Mouse (Mus musculus) hindbrain, postnatal 0 days (tissue): ENCODE results near the gene Gbgt1. TPM values are rescaled to one million over a fixed set of nuclear protein-coding genes. Genes with fewer than 3 reads are reported as not detected.

Source experiments
- ATAC-seq: fragments of 200-750 bp; cut with Nextera tagmentation; 2 replicates; pipeline ENCODE4 v1.8.0; 2017; ENCODE audit warnings: mild to moderate bottlenecking, moderate TSS enrichment, moderate library complexity
- DNase-seq: peaks from one replicate; pipeline ENCODE4 v3.0.0-alpha.2; 2015; ENCODE audit warnings: low spot score
- H3K27ac ChIP-seq: fragments of 300-500 bp; sonication (generic); 2 replicates; pipeline ENCODE4 v1.5.1; 2014; ENCODE audit warnings: mild to moderate bottlenecking
- H3K27me3 ChIP-seq: fragments of 300-500 bp; sonication (generic); 2 replicates; pipeline ENCODE4 v1.6.1; 2014; ENCODE audit warnings: low read length, mixed read lengths; ENCODE audit not compliant: insufficient read depth
- H3K36me3 ChIP-seq: fragments of 300-500 bp; sonication (generic); 2 replicates; pipeline ENCODE4 v1.6.1; 2014; ENCODE audit warnings: low read length, mixed read lengths; ENCODE audit not compliant: insufficient read depth
- H3K4me1 ChIP-seq: fragments of 300-500 bp; sonication (generic); 2 replicates; pipeline ENCODE4 v1.6.1; 2014; ENCODE audit warnings: antibody characterized with exemption, low read length, mixed read lengths; ENCODE audit not compliant: insufficient read depth
- H3K4me2 ChIP-seq: fragments of 300-500 bp; sonication (generic); 2 replicates; pipeline ENCODE4 v1.6.1; 2014; ENCODE audit warnings: low read depth, mild to moderate bottlenecking, low read length, moderate library complexity, mixed read lengths
- H3K4me3 ChIP-seq: fragments of 300-500 bp; sonication (generic); 2 replicates; pipeline ENCODE4 v1.5.1; 2014; ENCODE audit warnings: low read length
- H3K9ac ChIP-seq: fragments of 300-500 bp; sonication (generic); replicated peaks from 2 replicates; pipeline ENCODE4 v1.6.1; 2014; ENCODE audit warnings: mild to moderate bottlenecking, low read length, moderate library complexity, mixed read lengths
- H3K9me3 ChIP-seq: fragments of 300-500 bp; sonication (generic); 2 replicates; pipeline ENCODE4 v1.6.1; 2016; ENCODE audit warnings: low read length, mixed read lengths
- CTCF ChIP-seq: IDR thresholded peaks from 2 replicates; pipeline ENCODE4 v1.5.1; 2016; ENCODE audit warnings: antibody characterized with exemption, control low read depth, low read depth
- WGBS: fragments of 180-500 bp; shearing (Covaris S2); extraction: QIAGEN DNeasy Blood & Tissue Kit; methylation state at CpG from one replicate; pipeline ENCODE4 v1.1.7; 2014; 5-methylcytosine and 5-hydroxymethylcytosine counted together
- polyA plus RNA-seq: library from polyadenylated mRNA; unstranded; fragments of >200 nt; fragmentation: Nextera tagmentation; extraction: Ambion mirVana; gene quantifications from 2 replicates; pipeline ENCODE4 v1.2.1, GENCODE M21; 2015
- total RNA-seq: library from RNA; depleted of rRNA; stranded (reverse); fragments of >200 nt; gene quantifications from 2 replicates; pipeline ENCODE4 v1.2.3, GENCODE M21; 2014; rRNA removed

Gene Gbgt1
- total and polyA plus RNA-seq, 2 experiments from 2014 or later = 1.7 to 3.7 TPM

GRCm38 (mm10) chr2:28545976-28546375 lies 49.3 kb downstream of the Gbgt1 start:
- Histone ChIP-seq H3K27ac (peak overlapping the region; percentile 62; the same call in 1 of the 2 replicates), H3K4me1 (no peaks in the 10 kb centered on the region), H3K9ac (no peak overlapping the region), H3K36me3 (peaks cover 76% of the 10 kb centered on the region), H3K4me3 (no peak overlapping the region), H3K27me3 (no peaks in the 10 kb centered on the region), H3K4me2 (no peak overlapping the region), H3K9me3 (no peaks in the 10 kb centered on the region)
- DNase-seq (peak; percentile 87), ATAC-seq (peak; percentile 38)
- no peak for TF ChIP-seq CTCF

GRCm38 (mm10) chr2:28546560-28546959 lies 49.9 kb downstream of the Gbgt1 start:
- no peaks in the 10 kb centered on the region for H3K4me1 ChIP-seq
- H3K27ac ChIP-seq = peak overlapping the region; percentile 62; the same call in 1 of the 2 replicates
- DNase-seq (no peak), ATAC-seq (no peak)
- H3K27me3 ChIP-seq = no peaks in the 10 kb centered on the region
- WGBS = 64% methylated on average over 6 of the region's 6 CpGs
- H3K36me3 ChIP-seq = peaks cover 82% of the 10 kb centered on the region
- H3K4me2 ChIP-seq = no peak overlapping the region
- TF ChIP-seq CTCF = no peak
- H3K4me3 ChIP-seq = no peak overlapping the region
- no peaks in the 10 kb centered on the region for H3K9me3 ChIP-seq
- H3K9ac ChIP-seq = no peak overlapping the region

- no peak overlapping the region for H3K4me2 ChIP-seq
- peak; percentile 98 for TF ChIP-seq CTCF
- no peaks in the 10 kb centered on the region for H3K4me1 ChIP-seq
- H3K27ac ChIP-seq = peak overlapping the region; percentile 62; the same call in 1 of the 2 replicates
- no peaks in the 10 kb centered on the region for H3K9me3 ChIP-seq
- H3K4me3 ChIP-seq = no peak overlapping the region
- DNase-seq (peak; percentile 87), ATAC-seq (peak; percentile 41)
- no peaks in the 10 kb centered on the region for H3K27me3 ChIP-seq
- no peak overlapping the region for H3K9ac ChIP-seq
- peaks cover 85% of the 10 kb centered on the region for H3K36me3 ChIP-seq
- 52% methylated on average over 11 of the region's 11 CpGs for WGBS
Observed at GRCm38 (mm10) chr2:28547237-28548172, 50.8 kb downstream of the Gbgt1 start.

DNA sequence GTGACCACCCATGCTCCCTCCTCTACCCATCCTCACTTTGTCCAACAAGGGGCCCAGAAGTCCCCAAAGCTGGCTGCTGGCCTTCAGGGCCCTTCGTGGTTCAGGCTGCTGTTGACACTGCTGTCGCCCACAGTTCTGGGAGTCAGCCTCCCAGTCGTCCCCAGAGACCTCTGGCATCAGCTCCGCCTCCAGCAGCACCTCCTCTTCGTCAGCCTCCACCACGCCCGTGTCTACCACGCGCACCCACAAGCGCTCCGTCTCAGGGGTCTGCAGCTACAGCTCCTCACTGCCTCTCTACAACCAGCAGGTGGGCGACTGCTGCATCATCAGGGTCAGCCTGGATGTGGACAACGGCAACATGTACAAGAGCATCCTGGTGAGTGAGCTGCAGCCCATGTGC lies 52.5 kb downstream of the Gbgt1 start:
- Histone ChIP-seq H3K27me3 (no peaks in the 10 kb centered on the region), H3K4me2 (no peak overlapping the region), H3K9ac (no peak overlapping the region), H3K4me1 (no peaks in the 10 kb centered on the region), H3K27ac (no peak overlapping the region), H3K4me3 (no peak overlapping the region), H3K9me3 (no peaks in the 10 kb centered on the region), H3K36me3 (peaks cover 87% of the 10 kb centered on the region)
- ATAC-seq = no peak
- TF ChIP-seq CTCF = no peak
- DNase-seq = no peak
- 89% methylated on average over 13 of the region's 13 CpGs for whole genome bisulfite sequencing

GRCm38 (mm10) chr2:28552301-28552700 lies 55.6 kb downstream of the Gbgt1 start:
- no peaks in the 10 kb centered on the region for H3K9me3 ChIP-seq
- peaks cover 63% of the 10 kb centered on the region for H3K36me3 ChIP-seq
- no peak overlapping the region for H3K9ac ChIP-seq
- no peaks in the 10 kb centered on the region for H3K4me1 ChIP-seq
- no peak for TF ChIP-seq CTCF
- no peak overlapping the region for H3K4me2 ChIP-seq
- no peaks in the 10 kb centered on the region for H3K27me3 ChIP-seq
- no peak for DNase-seq
- H3K27ac ChIP-seq = no peak overlapping the region
- H3K4me3 ChIP-seq = no peak overlapping the region
- 78% methylated on average over 5 of the region's 5 CpGs for WGBS
- ATAC-seq = no peak

Other genes starting within 250 kb of the Gbgt1 start
- 58.8 and 78.7 TPM in 2 replicates for gene Ppp1r26, start 50.1 kb upstream of the Gbgt1 start, total RNA-seq
- gene Ppp1r26, start 50.1 kb upstream of the Gbgt1 start, polyA plus RNA-seq = 10.4 and 11.2 TPM in 2 replicates
- 2.8 and 8.6 TPM in 2 replicates for gene 1700007K13Rik, start 30.6 kb upstream of the Gbgt1 start, total RNA-seq
- 6.1 and 7.1 TPM in 2 replicates for gene 1700007K13Rik, start 30.6 kb upstream of the Gbgt1 start, polyA plus RNA-seq
- gene Mrps2, start 28.8 kb upstream of the Gbgt1 start, total RNA-seq = 31.5 and 33.0 TPM in 2 replicates
- 39.2 and 42.6 TPM in 2 replicates for gene Mrps2, start 28.8 kb upstream of the Gbgt1 start, polyA plus RNA-seq
- gene Gm10134, start 9.2 kb downstream of the Gbgt1 start, total RNA-seq = not detected in 2 replicates
- 4.0 and 4.8 TPM in 2 replicates for gene Gm10134, start 9.2 kb downstream of the Gbgt1 start, polyA plus RNA-seq
- 263 and 266 TPM in 2 replicates for gene Ralgds, start 16.2 kb downstream of the Gbgt1 start, total RNA-seq
- gene Ralgds, start 16.2 kb downstream of the Gbgt1 start, polyA plus RNA-seq = 74.6 and 76.8 TPM in 2 replicates
- not detected in 2 replicates for gene Cel, start 66.5 kb downstream of the Gbgt1 start, total RNA-seq
- gene Cel, start 66.5 kb downstream of the Gbgt1 start, polyA plus RNA-seq = not detected in 2 replicates
- gene Gtf3c5, start 86.9 kb downstream of the Gbgt1 start, total RNA-seq = 23.1 and 28.4 TPM in 2 replicates
- gene Gtf3c5, start 86.9 kb downstream of the Gbgt1 start, polyA plus RNA-seq = 27.4 and 29.5 TPM in 2 replicates
- not detected in 2 replicates for gene Gfi1b, start 125.1 kb downstream of the Gbgt1 start, total RNA-seq
- gene Gfi1b, start 125.1 kb downstream of the Gbgt1 start, polyA plus RNA-seq = not detected in 2 replicates
- gene Tsc1, start 144.3 kb downstream of the Gbgt1 start, total RNA-seq = 33.9 and 42.3 TPM in 2 replicates
- gene Tsc1, start 144.3 kb downstream of the Gbgt1 start, polyA plus RNA-seq = 20.0 and 22.7 TPM in 2 replicates
- gene Spaca9, start 202.8 kb downstream of the Gbgt1 start, total RNA-seq = 0.89 TPM in 1 of 2 replicates, not detected in the other
- 2.9 and 3.7 TPM in 2 replicates for gene Spaca9, start 202.8 kb downstream of the Gbgt1 start, polyA plus RNA-seq
- 0.58 and 1.6 TPM in 2 replicates for gene Ak8, start 203.3 kb downstream of the Gbgt1 start, total RNA-seq
- gene Ak8, start 203.3 kb downstream of the Gbgt1 start, polyA plus RNA-seq = 3.3 and 3.5 TPM in 2 replicates